Mouse (Mus musculus) neural tube, embryonic 11.5 days (tissue): ENCODE data around the gene Ccdc96. TPM values are rescaled to one million over a fixed set of nuclear protein-coding genes. Genes with fewer than 3 reads are reported as not detected.

Source experiments
- polyA plus RNA-seq: library from polyadenylated mRNA; unstranded; fragments of >200 nt; fragmentation: Nextera tagmentation; extraction: Ambion mirVana; gene quantifications from 2 replicates; pipeline ENCODE4 v1.2.1, GENCODE M21; 2014

Ccdc96 gene
- polyA plus RNA-seq, 1 experiment from 2014 or later: 3.8 TPM

Other genes starting within 250 kb of the Ccdc96 start
- gene Sorcs2, start 86.4 kb upstream of the Ccdc96 start, polyA plus RNA-seq: 7.9 and 9.1 TPM in 2 replicates
- 56.2 and 58.6 TPM in 2 replicates for gene Grpel1, start 19.6 kb upstream of the Ccdc96 start, polyA plus RNA-seq
- gene Tada2b, start 303 bp upstream of the Ccdc96 start, polyA plus RNA-seq: 4.0 and 4.2 TPM in 2 replicates
- gene Tbc1d14, start 108.7 kb downstream of the Ccdc96 start, polyA plus RNA-seq: 46.2 and 47.8 TPM in 2 replicates
- 28.7 and 36.4 TPM in 2 replicates for gene D5Ertd579e, start 211.4 kb downstream of the Ccdc96 start, polyA plus RNA-seq